ENCODE assay signal across 15 mouse cellular contexts in the genomic region with DNA sequence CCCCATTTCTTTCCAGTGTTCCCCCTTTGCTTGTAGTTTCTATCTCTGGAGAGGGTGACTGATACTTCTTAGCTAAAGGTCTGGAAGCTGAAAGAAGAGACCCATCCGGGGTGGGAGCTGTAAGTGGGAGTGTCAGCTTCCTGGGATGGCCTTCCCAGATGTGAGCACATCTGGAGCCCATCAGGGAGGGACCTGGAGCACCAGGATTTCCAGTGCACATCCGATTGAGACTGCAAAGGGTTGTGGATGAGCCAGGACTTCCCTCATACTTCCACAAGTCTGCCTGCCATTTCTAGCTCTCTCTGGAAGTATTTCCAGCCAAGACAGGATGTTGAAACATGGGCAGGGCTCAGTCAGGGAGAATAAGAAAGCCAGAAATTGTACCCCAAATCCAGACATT. TPM values are rescaled to one million over a fixed set of nuclear protein-coding genes. Genes with fewer than 3 reads are reported as not detected.
DNase-seq lines count a peak whose midpoint lies in the region; ATAC-seq and TF ChIP-seq lines count a peak whose summit lies in the region.
"Had no signal": no experiment of that assay in that cellular context is flagged by ENCODE, and none has a peak within 500 bp of the region (broad histone marks: within the 10 kb centered on the region; RNA-seq: fewer than 3 reads in every experiment).

No protein-coding gene starts in this region.

- H3K9me3 ChIP-seq in intestine, embryonic 16.5 days (ENCODE audit: control insufficient read depth, low read length): no peaks in the 10 kb centered on the region
- H3K9me3 ChIP-seq in hindbrain, embryonic 12.5 days (replicated peaks): no peaks in the 10 kb centered on the region
- H3K9me3 ChIP-seq in forebrain, postnatal 0 days (ENCODE audit: low read length): no peaks in the 10 kb centered on the region
- H3K9me3 ChIP-seq: neural tube, embryonic 12.5 days had no signal

- H3K4me2 ChIP-seq in intestine, embryonic 16.5 days (ENCODE audit: low read depth, low read length): no peak overlapping the region
- no peak overlapping the region for H3K4me2 ChIP-seq in hindbrain, embryonic 12.5 days (replicated peaks)
- no peak overlapping the region for H3K4me2 ChIP-seq in forebrain, postnatal 0 days (ENCODE audit: low read depth)
- H3K4me2 ChIP-seq: midbrain, embryonic 11.5 days; neural tube, embryonic 12.5 days had no signal

- H3K36me3 ChIP-seq in intestine, embryonic 16.5 days (ENCODE audit: control insufficient read depth, insufficient read depth, low read length): no peaks in the 10 kb centered on the region
- H3K36me3 ChIP-seq in hindbrain, embryonic 12.5 days: no peaks in the 10 kb centered on the region
- no peaks in the 10 kb centered on the region for H3K36me3 ChIP-seq in forebrain, postnatal 0 days (ENCODE audit: insufficient read depth)
- H3K36me3 ChIP-seq: neural tube, embryonic 12.5 days had no signal

- no peak overlapping the region for H3K9ac ChIP-seq in intestine, embryonic 16.5 days (ENCODE audit: low read depth, low read length)
- no peak overlapping the region for H3K9ac ChIP-seq in hindbrain, embryonic 12.5 days
- no peak overlapping the region for H3K9ac ChIP-seq in forebrain, postnatal 0 days
- H3K9ac ChIP-seq: neural tube, embryonic 12.5 days had no signal

- no peak for ATAC-seq in intestine, embryonic 16.5 days
- ATAC-seq in hindbrain, embryonic 12.5 days (ENCODE audit: low FRiP score): no peak
- no peak for ATAC-seq in forebrain, postnatal 0 days
- ATAC-seq: forebrain, embryonic 14.5 days had no signal

- no peaks in the 10 kb centered on the region for H3K27me3 ChIP-seq in intestine, embryonic 16.5 days (replicated peaks; ENCODE audit: control insufficient read depth, insufficient read depth, low read length)
- peaks cover 17% of the 10 kb centered on the region; the same call in 1 of the 2 replicates for H3K27me3 ChIP-seq in hindbrain, embryonic 12.5 days
- 0 out of 2 replicates have a peak, but pooled peaks cover 4% of the 10 kb centered on the region for H3K27me3 ChIP-seq in forebrain, postnatal 0 days (ENCODE audit: insufficient read depth, low read length)

- H3K4me1 ChIP-seq in embryonic fibroblast, embryonic 13.5 days (ENCODE audit: control insufficient read depth, insufficient read depth, low read length): peaks cover 36% of the 10 kb centered on the region
- 0 out of 2 replicates have a peak, but pooled peaks cover 7% of the 10 kb centered on the region for H3K4me1 ChIP-seq in intestine, embryonic 16.5 days (ENCODE audit: control insufficient read depth, insufficient read depth, low read length)
- H3K4me1 ChIP-seq in hindbrain, embryonic 12.5 days: peaks cover 11% of the 10 kb centered on the region
- H3K4me1 ChIP-seq in forebrain, postnatal 0 days (ENCODE audit: insufficient read depth): peaks cover 5% of the 10 kb centered on the region; the same call in 1 of the 2 replicates

- H3K27ac ChIP-seq in embryonic fibroblast, embryonic 13.5 days (ENCODE audit: insufficient read depth, low read length): peak overlapping the region; percentile 71
- H3K27ac ChIP-seq in intestine, embryonic 16.5 days (ENCODE audit: low read length): 0 out of 2 replicates have a peak overlapping the region, but pooled peaks have one; percentile 3
- H3K27ac ChIP-seq in hindbrain, embryonic 12.5 days: no peak overlapping the region
- no peak overlapping the region for H3K27ac ChIP-seq in forebrain, postnatal 0 days (ENCODE audit: low read depth, low read length)
- H3K27ac ChIP-seq: neural tube, embryonic 12.5 days had no signal

- no peak overlapping the region for H3K4me3 ChIP-seq in embryonic fibroblast, embryonic 13.5 days (ENCODE audit: insufficient read depth, low read length)
- no peak overlapping the region for H3K4me3 ChIP-seq in intestine, embryonic 16.5 days (ENCODE audit: low read length)
- no peak overlapping the region for H3K4me3 ChIP-seq in hindbrain, embryonic 12.5 days
- H3K4me3 ChIP-seq in forebrain, postnatal 0 days (ENCODE audit: low read depth, low read length): no peak overlapping the region
- H3K4me3 ChIP-seq: neural tube, embryonic 12.5 days had no signal

- no peak for TF ChIP-seq CTCF in embryonic fibroblast, embryonic 13.5 days (IDR thresholded peaks at IDR 0.05; ENCODE audit: borderline replicate concordance, insufficient read depth, low read length)
- TF ChIP-seq CTCF in forebrain, postnatal 0 days (IDR thresholded peaks at IDR 0.05; ENCODE audit: low read depth): no peak

- peak; percentile 98 for DNase-seq in heart, adult 11 months
- no peak for DNase-seq in heart, postnatal 25 days (ENCODE audit: low spot score)
- peak; percentile 87 for DNase-seq in 3T3-L1 (ENCODE audit: low read depth, low spot score)
- no peak for DNase-seq in forebrain, postnatal 0 days
- DNase-seq in frontal cortex, postnatal 36 days (ENCODE audit: low spot score in 2 of 2): no peak
- DNase-seq: B cell, adult 2 months had no signal

- intact Hi-C loops in heart, postnatal 25 days (cut with DNase I): no loop called here

- WGBS in intestine, embryonic 16.5 days: 22% methylated on average over 2 of the region's 2 CpGs
- WGBS in hindbrain, embryonic 12.5 days: 45% methylated on average over 2 of the region's 2 CpGs
- WGBS in forebrain, postnatal 0 days: 43% methylated on average over 2 of the region's 2 CpGs

- TF ChIP-seq POLR2A in embryonic fibroblast, embryonic 13.5 days (IDR thresholded peaks at IDR 0.05; ENCODE audit: low read depth, low read length): no peak

RNA-seq across cellular contexts. Expression of a gene that starts 4.6 kb away (rescaled TPM):
- 10 to 100 TPM; 48.1 to 48.2 TPM for total RNA-seq in heart, postnatal 25 days (2021)
- 161 and 346 TPM in 2 replicates for polyA plus RNA-seq in embryonic fibroblast, embryonic 13.5 days (2011; ENCODE audit: insufficient read length, low read depth, missing spikeins)
- 40.3 and 43.0 TPM in 2 replicates for polyA plus RNA-seq in intestine, embryonic 16.5 days (2015; fragmentation: Nextera tagmentation; extraction: Ambion mirVana)
- polyA plus RNA-seq in hindbrain, embryonic 12.5 days (2016; fragmentation: Nextera tagmentation; extraction: Ambion mirVana): 26.8 and 27.0 TPM in 2 replicates
- total RNA-seq in forebrain, postnatal 0 days (2014; rRNA removed): 2.2 and 3.2 TPM in 2 replicates
- 2.9 and 3.5 TPM in 2 replicates for polyA plus RNA-seq in forebrain, postnatal 0 days (2015; fragmentation: Nextera tagmentation; extraction: Ambion mirVana)

RNA-seq across cellular contexts. Expression of a gene that starts 31.3 kb away (rescaled TPM):
- total RNA-seq in heart, postnatal 25 days (2021): 10 to 100 TPM; 12.5 to 13.7 TPM
- 25.0 and 27.6 TPM in 2 replicates for polyA plus RNA-seq in embryonic fibroblast, embryonic 13.5 days (2011; ENCODE audit: insufficient read length, low read depth, missing spikeins)
- polyA plus RNA-seq in intestine, embryonic 16.5 days (2015; fragmentation: Nextera tagmentation; extraction: Ambion mirVana): 3.6 and 4.1 TPM in 2 replicates
- polyA plus RNA-seq in hindbrain, embryonic 12.5 days (2016; fragmentation: Nextera tagmentation; extraction: Ambion mirVana): 20.5 and 23.8 TPM in 2 replicates
- 11.6 and 13.0 TPM in 2 replicates for total RNA-seq in forebrain, postnatal 0 days (2014; rRNA removed)
- polyA plus RNA-seq in forebrain, postnatal 0 days (2015; fragmentation: Nextera tagmentation; extraction: Ambion mirVana): 20.5 and 21.3 TPM in 2 replicates

RNA-seq across cellular contexts. Expression of a gene that starts 59.1 kb away (rescaled TPM):
- not detected for total RNA-seq in heart, postnatal 25 days (2021)
- not detected in 2 replicates for polyA plus RNA-seq in embryonic fibroblast, embryonic 13.5 days (2011; ENCODE audit: insufficient read length, low read depth, missing spikeins)
- not detected in 2 replicates for polyA plus RNA-seq in intestine, embryonic 16.5 days (2015; fragmentation: Nextera tagmentation; extraction: Ambion mirVana)
- polyA plus RNA-seq in hindbrain, embryonic 12.5 days (2016; fragmentation: Nextera tagmentation; extraction: Ambion mirVana): not detected in 2 replicates
- not detected in 2 replicates for total RNA-seq in forebrain, postnatal 0 days (2014; rRNA removed)
- polyA plus RNA-seq in forebrain, postnatal 0 days (2015; fragmentation: Nextera tagmentation; extraction: Ambion mirVana): 0.21 TPM in 1 of 2 replicates, not detected in the other
- total RNA-seq: heart, postnatal 36 days; left cerebral cortex, postnatal 10 days had no signal
- polyA plus RNA-seq: forebrain, embryonic 14.5 days; liver, embryonic 16.5 days; midbrain, embryonic 11.5 days; neural tube, embryonic 12.5 days had no signal

Comparison
In these comparisons a context has a peak if more than half of its experiments do, and no peak if none do; other contexts are left out.
1. DNase-seq: peak in heart, adult 11 months (single experiment) and 3T3-L1 (single experiment); none in heart, postnatal 25 days (single experiment), forebrain, postnatal 0 days (single experiment) and frontal cortex, postnatal 36 days (0 of 2).
2. H3K27ac ChIP-seq: peak in embryonic fibroblast, embryonic 13.5 days (single experiment) and intestine, embryonic 16.5 days (single experiment); none in hindbrain, embryonic 12.5 days (single experiment) and forebrain, postnatal 0 days (single experiment).